Mouse (Mus musculus): ENCODE results near the gene Ush1g.

Ush1g gene

DNA sequence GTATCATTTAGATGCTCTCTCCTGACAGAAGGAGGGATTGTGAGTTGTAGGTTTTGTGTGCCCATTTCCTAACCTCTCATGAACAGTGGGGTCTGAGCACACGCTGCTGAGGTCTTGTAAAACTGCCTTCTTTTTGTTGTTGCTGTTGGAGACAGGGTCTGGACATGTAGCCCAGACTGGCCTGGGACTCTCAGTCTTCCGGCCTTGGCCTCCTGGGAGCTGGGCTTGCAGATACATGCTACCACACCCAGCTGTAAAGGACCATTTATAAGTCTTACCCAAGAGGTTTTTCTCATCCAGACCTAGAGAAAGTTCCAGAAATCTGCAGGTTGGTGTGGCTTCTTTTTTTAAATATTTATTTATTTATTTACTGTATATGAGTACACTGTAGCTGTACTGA is 33.5 kb downstream of the Ush1g start:
- no peak for DNase-seq (ENCODE audit: low spot score)

DNA sequence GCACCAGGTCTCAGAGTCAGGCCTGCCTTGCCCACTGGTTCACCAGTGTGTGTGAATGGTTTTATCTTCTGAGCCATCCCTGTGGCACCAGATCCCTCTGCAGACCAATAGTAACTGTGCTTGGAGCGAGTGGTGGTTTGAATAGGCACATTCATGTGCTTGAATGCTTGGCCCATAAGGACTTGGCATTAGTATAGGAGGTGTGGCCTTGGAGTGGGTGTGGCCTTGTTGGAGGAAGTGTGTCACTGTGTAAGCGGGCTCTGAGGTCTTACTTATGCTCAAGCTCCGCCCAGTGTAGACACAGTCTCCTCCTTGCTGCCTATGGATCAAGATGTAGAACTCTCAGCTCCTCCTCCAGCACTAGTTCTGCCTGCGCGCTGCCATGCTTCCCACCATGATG is 34.5 kb downstream of the Ush1g start:
- DNase-seq (ENCODE audit: low spot score), result no peak

DNA sequence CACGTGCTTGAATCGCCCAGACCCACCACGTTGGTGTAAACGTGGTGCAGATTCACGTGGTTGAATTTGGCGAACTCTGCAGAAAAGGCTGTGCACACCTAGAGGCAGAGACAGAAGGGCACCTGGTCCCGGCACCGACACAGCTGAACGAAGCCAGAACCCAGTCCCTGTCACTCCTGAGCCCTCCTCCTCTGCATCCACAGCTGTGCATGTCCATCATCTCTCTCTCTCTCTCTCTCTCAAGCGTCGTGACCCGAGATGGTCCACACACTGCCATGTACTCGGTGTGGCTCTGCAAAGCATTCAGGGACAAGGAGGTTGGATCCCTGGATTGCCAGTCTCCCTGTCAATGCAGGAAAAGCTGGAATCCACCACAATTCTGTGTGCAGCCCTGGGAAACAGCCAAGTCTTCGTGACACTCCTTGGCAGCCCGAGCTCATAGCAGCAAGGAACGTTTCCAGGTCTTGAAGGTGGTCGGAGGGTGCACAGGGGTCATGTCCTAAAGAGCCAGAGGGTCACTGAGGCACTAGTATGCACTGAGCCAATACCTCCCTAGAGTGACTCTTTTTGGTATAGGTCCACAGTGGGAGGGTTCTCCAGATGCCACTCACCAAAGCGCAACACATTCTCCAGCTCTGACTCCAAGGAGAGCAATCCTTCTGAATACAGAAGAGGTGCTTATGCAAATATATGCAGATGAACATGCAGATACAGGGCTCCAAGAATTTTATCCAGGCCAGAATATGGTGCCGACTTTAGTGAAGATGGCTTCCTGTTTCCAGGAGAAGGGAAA is 35.4 kb downstream of the Ush1g start:
- DNase-seq (ENCODE audit: low spot score), result no peak

DNA sequence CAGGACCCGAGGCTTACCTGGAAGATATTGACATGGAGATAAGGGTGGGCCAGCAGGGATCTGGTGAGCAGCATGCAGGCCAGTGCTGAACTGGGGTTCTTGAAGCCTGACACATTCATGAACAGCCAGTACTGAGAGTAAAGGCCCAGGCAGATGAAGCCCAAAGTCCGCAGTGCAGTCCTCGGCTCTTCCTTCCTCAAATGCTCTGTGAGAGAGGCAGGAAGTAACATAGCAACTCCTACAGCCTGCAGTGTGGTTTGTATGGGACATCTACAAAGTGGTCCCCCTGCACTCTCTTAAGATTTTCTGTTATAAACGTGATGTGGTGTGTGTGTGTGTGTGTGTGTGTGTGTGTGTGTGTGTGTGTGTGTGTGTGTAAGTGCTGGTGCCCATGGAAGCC is 36.6 kb downstream of the Ush1g start:
- no peak for DNase-seq (ENCODE audit: low spot score)

DNA sequence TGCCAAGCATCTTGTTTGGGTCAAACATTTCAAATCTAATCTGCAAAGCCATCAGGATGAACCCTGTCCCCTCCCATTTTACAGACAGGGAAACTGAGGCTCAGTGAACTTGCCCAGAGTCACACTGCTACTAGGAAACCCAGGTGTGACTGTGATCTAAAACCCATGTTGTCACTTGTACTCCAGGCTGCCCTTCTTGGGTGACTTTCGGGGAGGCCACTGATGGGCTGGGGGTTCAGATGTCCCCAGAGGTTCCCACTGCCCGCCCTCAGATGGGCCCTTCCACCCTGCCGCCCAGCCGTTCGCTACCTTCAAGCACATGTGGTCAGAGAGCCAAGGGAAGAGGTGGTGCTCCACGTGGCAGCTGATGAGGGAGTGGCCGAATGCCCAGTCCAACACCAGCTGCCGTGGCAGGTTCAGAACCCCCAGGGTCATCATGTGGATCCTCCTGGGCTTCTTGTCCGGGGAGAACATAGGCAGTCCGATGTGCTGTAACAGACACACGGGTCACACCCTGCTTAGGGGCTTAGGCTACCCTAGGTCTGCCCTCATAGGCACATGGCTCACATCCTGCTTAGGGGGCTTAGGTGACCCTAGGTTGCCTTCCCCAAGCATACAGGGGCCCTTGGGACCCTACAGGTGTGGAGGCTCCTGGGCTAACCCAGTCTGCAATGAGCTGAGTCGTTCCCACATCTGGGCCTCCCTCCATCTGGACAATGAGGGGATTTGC is 37.8 kb downstream of the Ush1g start:
- no peak for DNase-seq (ENCODE audit: low spot score)

DNA sequence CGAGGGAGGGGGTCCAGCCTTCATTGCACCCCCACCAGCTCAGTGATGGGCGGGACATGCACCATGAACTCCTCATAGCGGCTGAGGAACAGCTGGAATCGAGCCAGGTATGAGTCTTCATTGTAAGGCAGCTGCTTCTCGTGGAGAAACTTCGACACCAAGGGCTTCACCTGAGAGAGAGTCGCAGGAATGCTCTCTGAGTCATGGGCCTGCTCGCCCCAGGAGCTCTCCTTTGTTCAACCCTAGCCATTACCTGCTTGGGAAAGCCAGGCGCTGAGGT is 38.4 kb downstream of the Ush1g start:
- no peak for DNase-seq (ENCODE audit: low spot score)

DNA sequence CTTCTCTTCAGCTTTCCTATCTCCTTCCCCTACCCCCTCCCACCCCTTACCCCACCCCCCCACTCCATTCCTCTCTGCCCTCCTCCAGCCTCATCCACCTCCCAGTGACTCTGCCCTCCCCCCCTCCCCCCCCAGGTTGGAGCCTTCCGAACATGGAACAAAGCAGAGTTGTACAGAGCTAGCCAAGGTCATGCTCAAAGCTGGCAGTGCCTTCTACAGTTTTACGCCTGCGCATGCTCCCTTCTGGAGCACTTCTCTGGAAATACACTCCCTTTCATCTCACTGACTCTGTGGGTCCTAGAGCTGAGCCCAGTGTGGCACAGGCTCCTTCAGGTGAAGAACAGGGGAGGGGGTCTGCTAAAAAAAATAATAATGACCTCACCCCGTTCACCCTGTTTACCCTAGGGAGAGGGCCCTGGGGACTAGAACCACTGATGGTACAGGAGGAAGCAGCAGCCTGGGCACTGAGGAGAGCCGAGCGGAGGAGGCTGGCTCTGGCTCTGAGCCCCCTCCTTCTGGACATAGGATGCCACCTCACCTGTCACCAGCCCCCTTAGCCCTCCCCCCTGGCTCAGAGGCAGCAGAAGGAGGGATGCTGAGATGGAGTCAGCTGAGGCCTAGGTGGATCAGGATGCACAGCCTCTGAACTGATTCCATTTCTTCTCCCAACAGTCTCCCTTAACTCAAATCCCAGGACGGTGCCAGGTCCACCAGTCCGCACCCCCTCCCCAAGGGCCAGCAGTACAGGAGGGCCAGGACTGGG is 38.9 kb downstream of the Ush1g start:
- no peak for DNase-seq (ENCODE audit: low spot score)

DNA sequence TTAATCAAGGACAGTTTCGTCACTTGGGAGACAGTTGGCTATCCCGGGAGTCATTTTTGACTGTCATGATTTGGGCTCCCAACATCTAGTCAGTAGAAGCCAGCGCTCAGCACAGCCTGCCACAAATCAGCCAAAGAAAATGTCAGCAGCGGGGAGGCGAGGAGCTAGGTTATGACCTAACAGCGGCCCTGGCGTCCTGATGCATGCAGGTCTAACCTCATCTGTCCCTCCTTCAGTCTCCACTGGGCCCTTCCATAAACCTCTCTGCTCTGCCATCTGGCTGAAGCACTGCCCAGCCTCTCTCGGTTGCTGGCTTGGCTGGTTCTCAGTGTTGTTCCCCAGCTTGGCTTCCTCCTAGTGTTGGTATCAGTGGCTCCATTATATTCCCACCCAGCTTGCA is 39.5 kb downstream of the Ush1g start:
- DNase-seq (ENCODE audit: low spot score), result peak; percentile 20

DNA sequence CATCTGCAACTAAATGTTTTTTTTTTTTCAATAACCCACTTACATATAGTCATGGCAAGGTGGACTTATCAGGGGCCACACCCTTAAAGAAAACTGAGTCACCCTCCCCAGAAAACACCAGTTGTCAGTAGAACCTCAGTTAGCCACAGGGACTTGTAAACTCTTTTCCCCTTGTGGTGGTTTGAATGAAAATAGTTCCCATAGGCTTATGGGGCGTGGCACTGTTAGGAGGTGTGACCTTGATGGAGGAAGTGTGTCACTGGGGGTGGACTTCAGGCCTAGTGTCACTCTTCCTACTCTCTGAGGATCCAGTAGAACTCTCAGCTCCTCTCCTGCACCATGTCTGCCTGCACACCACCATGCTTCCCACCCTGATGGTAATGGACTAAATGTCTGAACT is 42.1 kb downstream of the Ush1g start:
- DNase-seq (ENCODE audit: low spot score), result no peak

DNA sequence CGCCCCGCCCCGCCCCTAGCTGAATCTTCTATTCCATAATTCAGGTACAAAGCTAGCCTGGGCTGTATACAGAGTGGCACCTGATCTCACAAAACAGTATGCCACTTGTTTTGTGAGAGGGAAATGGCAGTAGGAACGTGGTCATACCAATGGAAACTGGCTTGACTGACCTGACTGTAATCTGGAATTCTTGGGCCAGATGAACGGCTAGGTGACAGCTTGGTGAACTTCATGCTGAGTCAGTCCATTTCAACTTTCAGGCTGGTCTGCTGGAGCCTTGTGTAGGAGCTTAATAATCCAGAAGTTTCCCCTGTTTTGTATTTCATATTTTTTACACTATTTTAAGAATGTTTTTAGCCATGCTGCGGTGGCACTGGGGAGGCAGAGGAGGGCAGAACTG is 43.7 kb downstream of the Ush1g start:
- DNase-seq (ENCODE audit: low spot score), result no peak

DNA sequence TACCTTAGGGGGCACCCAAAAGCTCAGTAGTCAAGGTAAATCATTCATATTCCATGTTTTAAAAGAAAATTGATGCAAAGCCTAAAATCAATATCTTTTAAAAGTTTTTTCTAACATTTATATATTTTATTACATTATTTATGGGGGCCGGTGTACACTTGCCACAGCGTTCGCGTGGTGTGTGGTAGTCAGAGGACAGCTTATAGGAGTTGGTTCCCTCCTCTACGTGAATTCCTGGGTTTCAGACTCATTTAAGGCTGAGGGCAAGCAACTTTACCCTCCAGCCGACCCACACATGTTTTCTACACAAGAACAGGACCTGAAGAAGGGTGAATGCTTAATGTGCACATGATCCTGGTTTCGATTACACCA is 44.3 kb downstream of the Ush1g start:
- DNase-seq (ENCODE audit: low spot score), result no peak

DNA sequence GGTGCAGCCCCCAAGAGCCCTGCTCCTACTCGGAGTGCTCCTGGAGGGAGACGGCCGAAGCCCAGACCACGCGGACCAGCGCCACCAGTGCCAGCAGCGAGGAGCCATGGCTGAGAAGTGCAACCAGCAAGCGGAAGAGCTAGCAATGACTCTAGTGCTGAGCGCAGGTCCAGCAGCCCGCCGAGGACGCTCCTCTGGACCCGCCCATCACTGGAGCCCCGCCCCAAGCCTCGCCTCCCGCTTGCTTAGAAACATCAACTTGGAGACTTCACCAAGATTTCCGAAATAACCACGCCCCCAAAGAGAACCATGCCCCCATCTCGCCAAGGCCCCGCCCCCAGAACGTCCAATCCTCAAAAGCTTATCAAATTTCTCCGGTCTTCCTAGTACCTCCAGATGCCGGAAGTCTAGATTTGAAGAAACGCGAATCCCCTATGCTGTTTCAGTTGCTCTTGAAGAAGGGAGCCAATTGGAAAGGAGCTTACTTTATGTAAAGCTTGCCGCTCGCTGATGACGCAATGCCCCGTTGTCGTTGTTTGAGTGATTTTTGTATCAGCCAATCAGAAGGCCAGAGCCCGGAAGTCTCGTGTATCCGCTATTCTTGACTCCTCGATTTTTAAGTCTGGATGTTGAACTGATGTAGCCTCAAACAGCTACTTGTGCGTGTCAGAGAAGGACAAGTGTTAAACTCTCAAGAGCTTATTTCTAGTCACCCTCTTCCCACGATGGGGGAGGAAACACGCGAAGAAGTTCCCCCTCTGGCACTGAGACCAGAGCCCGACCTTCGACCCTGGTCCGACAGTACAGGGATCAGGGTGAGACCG is 44.8 kb downstream of the Ush1g start, which contains the start of gene Fdxr:
TSS of gene Fdxr (minus strand) at position 271 of the 824 bp plus-strand sequence.
- peak; percentile 100 for DNase-seq (ENCODE audit: low spot score)

DNA sequence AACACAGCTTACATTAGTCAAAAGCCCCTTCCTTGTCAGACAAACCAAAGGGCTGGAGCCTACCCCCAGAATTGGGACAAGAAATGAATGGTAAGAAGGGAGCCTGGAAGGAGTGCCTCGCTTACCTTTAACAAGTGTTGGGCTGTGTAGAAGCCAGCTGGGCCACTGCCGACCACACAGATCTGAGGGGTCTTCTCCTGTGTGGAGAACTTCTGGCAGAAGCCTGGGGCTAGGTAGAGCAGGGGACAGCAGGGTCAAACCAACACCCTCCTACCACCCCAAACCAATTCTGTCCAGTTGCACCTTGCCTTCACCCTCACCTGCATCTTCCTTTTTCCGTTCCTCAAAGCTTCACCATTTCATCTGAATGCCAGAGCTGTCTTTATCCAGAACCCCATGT is 45.9 kb downstream of the Ush1g start:
- no peak for DNase-seq (ENCODE audit: low spot score)

DNA sequence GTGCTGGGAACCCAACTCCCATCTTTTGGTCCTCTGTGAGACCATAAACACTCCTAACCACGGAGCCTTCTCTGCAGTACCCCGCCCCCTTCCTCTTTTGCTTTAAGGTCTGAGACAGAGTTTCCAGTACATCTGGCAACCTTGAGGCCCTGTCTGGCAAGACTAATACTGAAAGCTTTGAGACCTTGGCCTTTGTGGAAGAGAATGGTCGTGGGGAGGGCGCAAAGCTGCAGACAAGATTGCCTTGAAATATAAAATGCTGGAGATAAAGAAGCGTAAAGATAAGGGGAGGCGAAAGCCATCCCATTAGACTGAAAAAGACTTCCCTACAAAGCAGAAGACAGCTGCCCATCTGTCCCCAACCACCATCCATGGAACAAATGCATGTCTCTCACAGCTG is 46.3 kb downstream of the Ush1g start:
- DNase-seq (ENCODE audit: low spot score), result no peak

DNA sequence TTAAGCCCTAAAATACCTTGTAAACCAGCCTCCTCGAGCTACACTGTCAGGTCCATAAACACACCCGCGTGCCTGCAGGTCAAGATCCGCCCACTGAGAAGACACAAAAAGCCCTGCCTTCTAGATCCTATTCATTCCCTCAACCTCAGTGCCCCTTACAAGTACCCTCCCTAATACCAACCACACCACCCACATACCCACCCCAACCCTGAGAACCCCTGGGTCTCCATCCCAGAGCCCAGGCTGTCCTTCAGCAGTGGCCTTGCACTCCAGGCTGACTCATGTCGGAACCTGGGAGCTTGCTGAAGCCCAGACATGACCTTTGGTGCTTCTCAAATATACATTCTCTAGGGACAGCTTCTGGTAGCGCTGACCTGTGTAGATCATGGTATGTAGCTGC is 47.1 kb downstream of the Ush1g start:
- no peak for DNase-seq (ENCODE audit: low spot score)

DNA sequence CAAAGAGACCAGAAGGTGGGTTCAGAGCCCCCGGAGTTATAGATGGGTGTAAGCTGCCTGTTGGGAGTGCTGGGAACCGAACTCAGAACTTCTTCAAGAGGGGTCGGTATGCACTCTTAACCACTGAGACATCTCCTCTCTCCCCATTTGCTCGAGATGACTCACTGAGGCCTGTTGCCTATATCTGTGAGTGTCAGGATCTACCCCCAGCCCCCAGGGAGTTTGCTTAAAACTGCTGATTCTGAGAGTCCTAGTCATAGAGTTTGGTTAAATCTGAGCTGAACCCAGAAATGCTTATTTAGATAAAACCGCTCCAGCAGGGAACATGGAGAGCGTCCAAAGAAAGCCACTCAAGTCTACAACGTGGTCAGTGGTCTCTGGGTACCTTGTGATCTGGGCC is 47.7 kb downstream of the Ush1g start:
- DNase-seq (ENCODE audit: low spot score), result no peak

DNA sequence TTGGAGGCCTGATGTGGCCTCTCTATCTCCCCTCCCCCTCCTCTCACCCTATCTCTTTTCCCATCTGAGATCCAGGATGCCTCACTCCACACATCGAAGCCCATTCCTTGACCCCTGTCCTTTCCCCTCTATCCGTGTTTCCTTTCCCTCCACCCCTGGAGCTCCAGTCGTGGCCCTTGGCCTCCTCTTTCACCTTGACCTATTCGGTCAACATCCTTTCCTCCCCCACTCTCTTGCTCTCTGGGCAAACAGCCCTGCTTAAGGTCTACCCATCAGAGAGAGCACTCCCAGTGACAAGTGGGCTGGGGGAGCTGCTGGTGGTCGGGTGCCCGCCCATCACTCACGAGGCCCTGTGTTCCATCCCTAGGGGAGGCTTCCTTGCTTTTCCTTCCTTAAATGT is 48.1 kb downstream of the Ush1g start:
- DNase-seq (ENCODE audit: low spot score), result no peak

DNA sequence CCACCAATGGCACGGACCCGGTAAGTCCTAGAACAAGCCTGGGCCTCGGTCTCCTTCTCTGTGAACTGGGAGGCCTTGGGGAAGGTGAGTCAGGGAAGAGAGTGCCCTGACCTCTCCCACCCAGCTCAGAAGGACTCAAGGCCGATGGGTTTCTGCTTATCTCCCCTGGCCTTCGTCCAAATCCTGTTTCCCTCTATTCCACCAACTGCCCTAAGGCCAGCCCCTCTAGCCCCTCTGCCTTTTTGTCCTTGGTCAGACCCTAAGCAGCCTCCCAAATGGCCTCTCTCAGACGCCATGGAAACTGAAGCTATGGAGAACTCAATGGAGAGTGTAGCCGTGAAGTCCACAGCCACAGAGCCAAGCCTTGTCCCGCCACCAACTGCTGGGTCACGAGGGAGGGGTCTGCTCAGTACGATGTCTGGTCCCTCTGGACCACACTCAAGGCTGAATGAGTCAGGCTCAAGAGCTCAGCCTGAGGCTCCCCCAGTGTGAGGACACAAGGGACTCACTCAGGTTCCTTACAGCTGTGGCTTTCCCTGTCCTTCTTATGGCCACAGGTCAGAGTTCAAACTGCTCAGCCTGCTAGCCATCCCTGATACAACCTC is 48.8 kb downstream of the Ush1g start:
- DNase-seq (ENCODE audit: low spot score), result no peak

DNA sequence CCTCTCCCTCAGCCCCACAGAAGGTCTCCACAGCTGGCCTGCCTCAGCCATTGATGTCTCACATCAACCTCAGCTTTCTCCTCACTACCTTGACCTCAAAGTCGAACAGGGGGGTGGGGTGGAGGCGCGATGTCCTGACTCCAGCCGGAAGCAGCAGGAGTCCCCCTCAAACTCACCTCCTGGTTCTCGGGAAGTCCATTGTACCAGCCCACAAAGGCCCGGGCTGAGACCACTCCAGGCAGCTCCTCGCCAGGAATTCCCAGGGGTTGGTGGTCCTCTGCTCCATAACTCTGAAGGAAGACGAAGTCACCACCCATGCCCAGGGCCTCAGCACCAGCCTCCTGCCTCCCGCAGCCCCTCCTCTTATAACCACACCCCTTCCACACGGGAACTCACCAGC is 50.4 kb downstream of the Ush1g start:
- DNase-seq (ENCODE audit: low spot score), result no peak

DNA sequence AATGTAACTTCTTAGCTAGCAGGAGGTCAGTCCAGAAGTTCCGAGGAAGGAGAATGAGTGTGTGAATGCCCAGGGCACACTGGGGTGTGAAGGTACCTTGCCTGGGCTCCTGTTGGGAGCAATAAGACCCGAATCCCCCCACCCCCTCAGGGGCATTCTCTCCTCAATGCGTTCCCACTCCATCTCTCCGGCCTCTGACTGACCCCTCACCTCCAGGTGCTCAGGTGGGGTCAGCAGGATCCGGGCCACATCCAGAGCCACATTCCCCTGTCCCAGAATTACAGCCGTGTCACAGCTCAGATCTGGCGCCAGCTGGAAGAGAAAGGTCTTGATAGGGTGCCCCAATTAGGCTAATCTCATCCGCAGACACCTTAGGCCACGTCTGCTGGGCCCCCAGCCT is 50.8 kb downstream of the Ush1g start:
- no peak for DNase-seq (ENCODE audit: low spot score)

DNA sequence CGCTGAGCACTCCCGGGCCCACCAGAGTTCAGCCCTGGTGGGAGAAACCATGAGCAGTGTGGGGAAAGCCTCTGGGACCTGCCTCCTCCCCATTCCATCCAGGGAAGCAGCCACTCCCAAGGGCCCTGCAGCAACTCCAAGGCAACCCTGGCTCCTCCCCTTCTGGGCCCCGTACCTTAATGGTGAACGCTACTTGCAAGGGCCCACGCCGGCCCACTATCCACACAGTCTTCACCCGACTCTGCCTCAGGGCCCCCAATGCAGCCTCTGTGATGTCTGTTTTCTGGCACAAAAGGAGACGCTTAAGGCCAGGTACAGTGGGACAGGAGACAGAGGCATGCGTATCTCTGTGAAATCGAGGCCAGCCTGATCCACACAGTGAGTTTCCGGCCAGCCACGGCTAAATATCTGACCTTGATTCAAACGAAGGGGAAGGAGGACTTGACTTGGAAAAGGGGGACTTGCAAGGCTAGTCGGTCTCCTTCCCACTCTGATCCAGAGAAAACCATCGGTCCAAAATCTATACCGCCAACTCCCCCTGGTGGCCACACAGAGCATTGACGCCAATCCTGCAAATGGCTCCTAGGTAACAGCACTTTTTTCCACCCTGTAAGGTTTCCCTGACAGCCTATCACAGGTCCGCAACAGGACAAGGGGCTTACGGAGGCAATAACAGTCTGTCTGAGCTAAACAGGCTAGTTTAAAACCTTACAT is 51.5 kb downstream of the Ush1g start:
- DNase-seq (ENCODE audit: low spot score), result peak; percentile 76

All from lung, postnatal 25 days (tissue).